Mouse (Mus musculus): Measurements from ENCODE around the gene Idh2.
"Not testable (repeated sequence)": the region's sequence is repeated elsewhere in the genome, so short reads cannot be mapped to it uniquely, and the experiment has no call there.

The Idh2 gene

DNA sequence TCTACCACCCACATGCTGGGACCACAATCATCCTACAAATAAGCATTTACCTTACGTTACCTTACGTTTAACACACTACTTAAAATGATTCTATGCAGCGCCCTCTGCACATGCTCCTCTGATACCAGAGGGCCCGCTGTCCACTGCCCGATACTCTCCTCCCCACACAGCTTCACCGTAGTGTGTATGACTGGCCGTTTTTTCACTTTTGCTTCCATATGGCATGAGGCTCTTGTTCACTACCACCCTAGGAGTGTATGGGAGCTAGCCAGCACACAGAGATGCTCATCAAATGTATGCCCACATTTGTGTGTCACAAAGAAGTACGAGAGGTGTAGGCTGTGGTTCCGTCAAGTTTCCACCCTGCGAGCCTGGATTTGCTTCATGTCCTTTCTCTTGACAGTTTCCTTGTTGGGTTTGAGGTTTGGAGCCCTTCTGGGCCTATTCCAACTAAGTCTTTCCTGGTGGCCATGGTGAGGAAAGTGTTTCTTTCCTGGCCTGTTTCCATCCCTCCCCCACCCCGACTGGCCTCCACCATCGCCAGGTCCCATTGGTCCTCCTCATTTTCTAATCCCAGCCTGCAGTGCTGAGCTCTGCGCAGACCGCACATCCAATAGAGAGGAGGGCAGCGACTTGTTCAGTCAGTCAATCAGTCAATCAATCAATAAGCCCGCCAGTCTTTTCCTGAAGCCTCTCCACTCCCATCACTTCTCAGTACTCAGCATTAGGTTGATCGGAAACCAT is 52.9 kb downstream of the Idh2 start:
- no peak for DNase-seq (ENCODE audit: extremely low spot score, low spot score)

- DNase-seq (ENCODE audit: extremely low spot score, low spot score), result no peak
These were observed 55.0 kb downstream of the Idh2 start for GRCm38 (mm10) chr7:80060012-80060778.

DNA sequence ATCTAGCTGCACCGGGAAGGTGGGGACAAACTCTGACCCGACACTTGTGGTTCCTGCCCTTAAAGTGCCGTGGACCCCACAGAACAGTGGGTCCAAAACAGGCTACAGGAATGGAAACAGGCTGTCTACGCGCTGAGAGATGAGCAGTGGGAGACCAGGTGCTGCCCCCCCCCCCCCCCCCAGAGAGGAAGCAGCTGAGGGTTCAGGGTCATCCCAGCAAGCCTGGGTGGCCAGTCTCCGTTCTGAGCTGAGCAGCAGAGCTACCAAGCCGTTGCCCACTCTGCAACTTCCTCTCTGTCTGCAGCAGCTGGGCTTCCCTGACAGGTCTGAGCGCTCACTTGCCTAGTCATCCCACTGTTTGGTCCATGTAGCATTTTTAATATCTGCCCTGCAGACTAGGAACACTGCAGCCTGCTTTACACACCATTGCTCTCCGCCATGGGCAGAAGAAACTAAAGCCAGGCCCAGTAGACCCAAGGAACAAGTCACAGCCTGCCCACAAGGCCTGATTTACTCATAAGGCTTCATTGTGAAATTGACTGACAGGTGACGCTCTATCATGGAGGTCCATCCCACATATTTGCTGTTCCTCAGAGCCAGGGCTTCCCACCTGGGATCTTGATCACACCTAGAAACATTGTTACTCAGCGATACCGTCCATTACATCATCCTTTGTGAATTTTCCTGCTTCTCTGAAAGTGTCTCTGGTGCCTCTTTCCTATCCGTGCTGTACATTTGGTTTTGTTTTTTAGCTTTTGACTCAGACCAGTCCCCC is 55.9 kb downstream of the Idh2 start:
- peak; percentile 14 for DNase-seq (ENCODE audit: extremely low spot score, low spot score)

- DNase-seq (ENCODE audit: extremely low spot score, low spot score), result peak; percentile 13
These were observed 56.7 kb downstream of the Idh2 start for GRCm38 (mm10) chr7:80058405-80059063.

GRCm38 (mm10) chr7:80057781-80058180 is 57.4 kb downstream of the Idh2 start:
- DNase-seq (ENCODE audit: extremely low spot score, low spot score), result peak; percentile 53

- DNase-seq (ENCODE audit: extremely low spot score, low spot score), result no peak
These were observed 58.0 kb downstream of the Idh2 start for GRCm38 (mm10) chr7:80057002-80057691.

GRCm38 (mm10) chr7:80055781-80056180 is 59.4 kb downstream of the Idh2 start:
- no peak for DNase-seq (ENCODE audit: extremely low spot score, low spot score)

GRCm38 (mm10) chr7:80053147-80053546 is 62.0 kb downstream of the Idh2 start:
- no peak for DNase-seq (ENCODE audit: extremely low spot score, low spot score)

DNA sequence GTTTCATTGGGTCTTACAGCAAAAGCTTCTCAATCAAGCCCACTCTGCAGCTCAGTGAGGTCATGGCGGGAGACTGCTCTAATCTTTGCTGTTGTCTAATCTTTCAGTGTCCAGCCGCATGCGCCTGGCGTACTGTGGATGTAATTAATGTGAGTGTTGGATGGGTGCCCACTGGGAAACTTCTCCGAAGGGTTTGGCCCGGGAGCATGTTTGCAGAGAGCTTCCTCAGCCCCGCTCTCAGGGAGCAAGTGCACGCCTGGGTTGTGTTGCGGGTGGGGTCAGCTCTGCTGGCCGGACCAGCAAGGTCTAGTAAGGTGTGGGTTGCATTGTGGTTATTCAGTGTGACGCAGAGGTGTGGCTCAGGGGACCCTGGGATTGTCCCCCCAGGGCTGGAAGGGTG is 62.9 kb downstream of the Idh2 start:
- no peak for DNase-seq (ENCODE audit: extremely low spot score, low spot score)

DNA sequence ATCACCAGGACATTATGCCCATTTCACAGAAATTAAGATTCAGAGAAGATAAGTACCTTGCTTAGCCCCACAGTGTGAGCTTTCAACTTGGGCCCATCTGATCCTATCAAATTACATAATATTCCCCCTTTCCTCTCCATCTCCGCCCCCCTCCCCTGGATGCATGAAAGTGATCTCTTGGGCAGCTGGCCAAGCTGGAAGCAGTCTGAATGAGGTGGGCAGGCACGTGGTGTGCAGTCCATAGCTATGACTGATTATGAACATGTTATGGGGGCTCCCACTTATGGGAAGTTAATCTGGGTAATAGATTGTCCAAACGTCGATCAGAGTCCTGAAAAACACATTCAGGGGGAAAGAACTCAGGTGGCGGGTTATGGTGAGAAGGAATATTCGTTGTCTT is 63.4 kb downstream of the Idh2 start:
- DNase-seq (ENCODE audit: extremely low spot score, low spot score), result no peak

GRCm38 (mm10) chr7:80050382-80050781 is 64.8 kb downstream of the Idh2 start:
- DNase-seq (ENCODE audit: extremely low spot score, low spot score), result not testable (repeated sequence)

DNA sequence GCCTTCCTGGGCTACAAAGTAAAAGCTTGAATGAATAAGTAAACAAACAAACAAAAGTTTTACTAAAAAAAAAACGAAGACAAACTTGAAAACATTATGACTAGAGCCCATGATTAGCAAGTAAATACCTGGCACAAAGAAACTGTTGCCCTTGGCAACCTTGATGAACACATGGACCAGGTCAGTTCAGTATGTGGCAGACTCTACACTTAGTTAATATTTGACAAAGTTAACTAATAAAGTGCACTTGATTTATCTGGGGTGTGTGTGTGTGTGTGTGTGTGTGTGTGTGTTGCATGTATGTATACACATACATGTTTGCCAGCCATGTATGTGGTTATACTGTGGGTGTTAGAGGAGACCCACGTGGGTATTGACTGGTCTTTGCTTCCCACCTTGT is 65.4 kb downstream of the Idh2 start:
- DNase-seq (ENCODE audit: extremely low spot score, low spot score), result no peak

DNA sequence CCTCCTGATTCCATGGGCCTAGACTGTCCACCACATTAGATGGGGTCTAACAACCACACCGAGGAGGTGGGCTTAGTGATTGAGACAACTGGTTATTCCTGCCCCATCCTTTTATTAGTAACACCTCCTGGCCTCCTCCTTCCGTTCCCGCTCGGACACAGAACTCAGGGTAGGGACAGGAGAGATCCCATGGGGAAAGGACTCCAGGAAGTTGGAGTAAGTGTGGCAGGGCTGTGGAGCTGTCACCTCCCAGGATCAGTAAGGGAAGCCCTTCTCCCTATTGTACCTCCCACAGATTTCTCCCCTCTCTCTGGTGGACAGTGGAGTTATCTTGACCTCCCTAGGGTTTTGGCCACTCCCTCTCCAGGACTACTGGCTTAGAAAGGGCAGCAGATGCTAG is 68.2 kb downstream of the Idh2 start:
- no peak for DNase-seq (ENCODE audit: extremely low spot score, low spot score)

Measured in neural tube, embryonic 10.5 days (tissue).